Mouse (Mus musculus) E14TG2a.4 (cell line): ENCODE results near the gene Rbfox1.

Experiments used
- H3K27me3 ChIP-seq: 2 replicates; pipeline ENCODE4 v1.6.1; 2014; ENCODE audit warnings: low read length, control low read depth; ENCODE audit not compliant: insufficient read depth
- H3K36me3 ChIP-seq: 2 replicates; pipeline ENCODE4 v1.6.1; 2014; ENCODE audit warnings: low read length, control low read depth; ENCODE audit not compliant: insufficient read depth
- H3K4me1 ChIP-seq: replicated peaks from 2 replicates; pipeline ENCODE4 v1.6.1; 2014; ENCODE audit warnings: low read depth, low read length, control low read depth
- H3K4me3 ChIP-seq: replicated peaks from 2 replicates; pipeline ENCODE4 v1.5.1; 2014; ENCODE audit warnings: mild to moderate bottlenecking, low read length
- H3K9me3 ChIP-seq: 2 replicates; pipeline ENCODE4 v1.6.1; 2014; ENCODE audit warnings: low read length, control low read depth
- CTCF ChIP-seq: conservative IDR thresholded peaks from 2 replicates; pipeline ENCODE4 v1.5.1; 2014; ENCODE audit warnings: low read length
- NANOG ChIP-seq: IDR thresholded peaks from 2 replicates; pipeline ENCODE4 v1.6.1; 2014; ENCODE audit warnings: borderline replicate concordance, low read length, mixed read lengths
- POU5F1 ChIP-seq: IDR thresholded peaks from 2 replicates; pipeline ENCODE4 v1.6.1; 2014; ENCODE audit warnings: low read length, borderline replicate concordance

Gene Rbfox1

GRCm38 (mm10) chr16:6930795-6931194 is 1045.6 kb downstream of the Rbfox1 start:
- Histone ChIP-seq H3K9me3 (no peaks in the 10 kb centered on the region), H3K4me3 (no peak overlapping the region), H3K27me3 (no peaks in the 10 kb centered on the region), H3K4me1 (no peaks in the 10 kb centered on the region), H3K36me3 (no peaks in the 10 kb centered on the region)
- TF ChIP-seq CTCF (no peak), POU5F1 (no peak), NANOG (no peak)

- Histone ChIP-seq H3K36me3 (no peaks in the 10 kb centered on the region), H3K4me1 (no peaks in the 10 kb centered on the region), H3K27me3 (no peaks in the 10 kb centered on the region; the same call in 1 of the 2 replicates), H3K4me3 (no peak overlapping the region), H3K9me3 (no peaks in the 10 kb centered on the region)
- TF ChIP-seq CTCF (no peak), POU5F1 (no peak), NANOG (no peak)
Observed at GRCm38 (mm10) chr16:6946151-6946550, 1061.0 kb downstream of the Rbfox1 start.

- H3K9me3 ChIP-seq: no peaks in the 10 kb centered on the region
- no peaks in the 10 kb centered on the region for H3K36me3 ChIP-seq
- TF ChIP-seq NANOG (no peak), POU5F1 (no peak), CTCF (no peak)
Observed at GRCm38 (mm10) chr16:6949666-6950065, 1064.5 kb downstream of the Rbfox1 start.

GRCm38 (mm10) chr16:6955102-6955675 is 1070.0 kb downstream of the Rbfox1 start:
- Histone ChIP-seq H3K27me3 (0 out of 2 replicates have a peak, but pooled peaks cover 4% of the 10 kb centered on the region), H3K36me3 (no peaks in the 10 kb centered on the region), H3K4me3 (no peak overlapping the region), H3K4me1 (no peaks in the 10 kb centered on the region), H3K9me3 (no peaks in the 10 kb centered on the region)
- no peak for TF ChIP-seq CTCF
- no peak for TF ChIP-seq NANOG
- no peak for TF ChIP-seq POU5F1

More at GRCm38 (mm10) chr16:6949666-6950065, 1064.5 kb downstream of the Rbfox1 start:
- Histone ChIP-seq H3K4me1 (no peaks in the 10 kb centered on the region), H3K4me3 (no peak overlapping the region), H3K27me3 (no peaks in the 10 kb centered on the region; the same call in 1 of the 2 replicates)

GRCm38 (mm10) chr16:6961931-6962379 is 1076.8 kb downstream of the Rbfox1 start:
- no peak overlapping the region for H3K4me3 ChIP-seq
- TF ChIP-seq NANOG: 0 out of 2 replicates have a peak, but pooled peaks have one; percentile 11
- TF ChIP-seq CTCF: no peak
- TF ChIP-seq POU5F1: no peak
- H3K9me3 ChIP-seq: no peaks in the 10 kb centered on the region
- no peaks in the 10 kb centered on the region for H3K36me3 ChIP-seq
- peaks cover 33% of the 10 kb centered on the region for H3K4me1 ChIP-seq
- H3K27me3 ChIP-seq: peaks cover 37% of the 10 kb centered on the region

- Histone ChIP-seq H3K4me3 (no peak overlapping the region), H3K4me1 (peaks cover 33% of the 10 kb centered on the region), H3K36me3 (no peaks in the 10 kb centered on the region), H3K27me3 (peaks cover 43% of the 10 kb centered on the region), H3K9me3 (no peaks in the 10 kb centered on the region)
- TF ChIP-seq NANOG: no peak
Observed at GRCm38 (mm10) chr16:6962508-6962907, 1077.4 kb downstream of the Rbfox1 start.

GRCm38 (mm10) chr16:6963533-6963932 is 1078.4 kb downstream of the Rbfox1 start:
- no peaks in the 10 kb centered on the region for H3K36me3 ChIP-seq
- TF ChIP-seq CTCF (no peak), POU5F1 (no peak), NANOG (no peak)
- H3K27me3 ChIP-seq: peaks cover 51% of the 10 kb centered on the region

GRCm38 (mm10) chr16:6964720-6965583 is 1079.8 kb downstream of the Rbfox1 start:
- Histone ChIP-seq H3K9me3 (no peaks in the 10 kb centered on the region), H3K4me1 (peaks cover 33% of the 10 kb centered on the region), H3K4me3 (no peak overlapping the region), H3K36me3 (no peaks in the 10 kb centered on the region), H3K27me3 (peaks cover 53% of the 10 kb centered on the region)
- no peak; the same call in 1 of the 2 replicates for TF ChIP-seq POU5F1
- no peak for TF ChIP-seq CTCF
- TF ChIP-seq NANOG: peak; percentile 90

More at GRCm38 (mm10) chr16:6963533-6963932, 1078.4 kb downstream of the Rbfox1 start:
- no peaks in the 10 kb centered on the region for H3K9me3 ChIP-seq
- no peak overlapping the region for H3K4me3 ChIP-seq
- H3K4me1 ChIP-seq: peaks cover 33% of the 10 kb centered on the region
